Mouse (Mus musculus) thymus, adult 18-20 months (tissue): ENCODE data around the gene Ank3.

Experiments used
- DNase-seq, 2 experiments: peaks; one replicate each; pipeline ENCODE4 v3.0.0; 2022; ENCODE audit warnings: mixed read lengths in 2 of 2

Gene Ank3

GRCm38 (mm10) chr10:69574190-69574663, 175.7 kb downstream of the Ank3 start:
- no peak for DNase-seq

DNA sequence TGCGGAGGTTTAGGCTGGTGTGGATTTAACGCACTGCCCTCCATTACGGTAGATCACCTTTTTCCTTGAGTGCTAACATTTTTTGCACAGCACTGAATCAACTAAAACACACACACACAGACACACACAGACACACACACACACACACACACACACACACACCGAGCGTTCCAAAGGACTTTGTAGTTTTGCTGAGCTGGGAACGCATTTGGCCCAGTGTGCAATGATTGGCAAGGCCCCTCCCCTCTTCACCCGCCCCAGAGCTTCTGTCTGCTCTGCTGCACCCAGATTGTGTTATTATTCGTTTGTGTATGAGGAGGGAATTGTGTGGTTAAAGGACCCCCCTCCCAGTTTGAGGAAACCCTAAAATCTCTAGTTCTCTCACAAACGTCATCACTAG, 176.3 kb downstream of the Ank3 start:
- DNase-seq: no peak

- DNase-seq: no peak
These were observed 176.9 kb downstream of the Ank3 start for GRCm38 (mm10) chr10:69575451-69575850.

GRCm38 (mm10) chr10:69576264-69576663, 177.7 kb downstream of the Ank3 start:
- no peak for DNase-seq

GRCm38 (mm10) chr10:69577061-69577728, 178.6 kb downstream of the Ank3 start:
- no peak for DNase-seq

DNA sequence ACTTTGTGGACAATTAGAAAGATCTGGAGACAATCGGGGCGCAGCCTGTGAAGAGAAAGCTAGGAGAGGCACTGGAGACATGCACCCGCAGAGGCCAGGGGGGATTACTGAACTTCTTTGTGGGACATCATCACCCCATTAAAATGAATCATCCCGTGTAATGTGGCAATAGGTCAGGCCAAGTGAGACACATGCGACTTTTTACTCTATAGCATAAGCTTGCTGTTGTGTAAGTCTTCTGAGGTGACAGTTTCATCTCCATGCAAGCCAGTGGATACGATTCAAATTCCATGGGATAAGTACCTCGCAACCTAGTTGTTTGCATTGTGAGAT, 179.1 kb downstream of the Ank3 start:
- DNase-seq: no peak

GRCm38 (mm10) chr10:69579585-69579984, 181.0 kb downstream of the Ank3 start:
- DNase-seq: no peak

- no peak for DNase-seq
These were observed 183.0 kb downstream of the Ank3 start for GRCm38 (mm10) chr10:69581525-69581924.

- DNase-seq: no peak
These were observed 185.4 kb downstream of the Ank3 start for GRCm38 (mm10) chr10:69583874-69584481.

GRCm38 (mm10) chr10:69584566-69584965, 186.0 kb downstream of the Ank3 start:
- DNase-seq: no peak

DNA sequence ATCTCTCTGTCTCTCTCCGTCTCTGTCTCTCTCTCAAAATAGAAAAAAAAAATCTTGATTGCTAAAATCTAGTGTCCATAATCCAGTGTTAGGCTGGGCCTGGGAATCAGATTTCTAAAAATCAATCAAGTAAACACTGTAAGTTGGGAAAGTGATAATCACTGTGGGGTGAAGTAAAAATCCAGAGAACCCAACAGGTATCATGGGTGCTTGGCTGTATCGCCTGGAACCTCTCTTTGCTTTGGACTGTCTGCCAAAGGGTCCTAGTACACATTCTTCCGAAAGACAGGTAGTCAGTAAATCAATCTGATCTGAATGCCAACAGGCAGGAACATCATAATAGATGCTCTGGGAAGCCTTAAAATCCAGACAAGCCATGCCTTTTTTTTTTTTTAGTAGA, 186.7 kb downstream of the Ank3 start:
- no peak for DNase-seq

DNA sequence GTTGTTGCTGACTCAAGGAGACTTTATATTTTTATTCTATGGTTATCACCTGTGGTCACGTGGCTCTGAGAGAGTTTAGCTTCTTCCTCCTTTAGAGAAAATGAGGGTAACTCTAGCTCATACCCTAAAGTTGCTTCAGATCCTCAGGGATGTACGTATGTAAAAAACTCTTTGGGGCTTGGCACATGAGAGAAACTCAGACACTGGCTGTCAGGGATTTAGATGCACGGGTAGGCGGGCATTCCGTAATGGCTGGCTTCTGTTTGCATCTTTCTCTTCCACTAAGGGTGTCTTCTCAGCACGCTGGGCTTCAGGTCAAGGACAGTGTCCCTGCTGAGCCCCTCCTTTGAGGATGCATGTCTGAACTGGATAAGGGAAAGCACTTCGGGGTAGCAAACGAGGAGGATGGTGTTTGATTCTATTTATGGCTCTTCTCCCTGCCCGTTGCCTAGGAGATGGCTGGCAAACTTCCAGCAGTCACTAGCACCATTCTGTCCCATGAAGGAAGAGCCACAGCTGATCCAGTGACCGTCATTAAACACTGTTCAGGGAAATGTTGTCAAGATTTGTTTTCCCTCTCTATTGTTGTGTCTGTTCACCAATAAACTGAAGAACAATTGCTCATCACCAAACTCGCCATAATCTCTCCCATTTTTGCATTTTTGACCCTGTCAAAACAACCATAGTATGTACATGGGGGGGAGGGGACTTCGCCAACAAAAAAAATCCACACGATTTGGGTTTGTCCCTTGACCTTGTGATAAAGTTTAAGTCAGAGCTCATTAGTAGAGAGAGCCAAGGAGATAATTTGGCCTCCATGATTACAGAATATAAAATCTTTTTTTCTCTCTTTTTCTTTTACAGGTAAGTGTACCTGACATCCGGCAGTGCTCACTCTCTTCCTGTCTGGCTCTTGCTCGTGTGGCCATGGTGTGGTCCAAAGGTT, 195.9 kb downstream of the Ank3 start:
- no peak for DNase-seq

DNA sequence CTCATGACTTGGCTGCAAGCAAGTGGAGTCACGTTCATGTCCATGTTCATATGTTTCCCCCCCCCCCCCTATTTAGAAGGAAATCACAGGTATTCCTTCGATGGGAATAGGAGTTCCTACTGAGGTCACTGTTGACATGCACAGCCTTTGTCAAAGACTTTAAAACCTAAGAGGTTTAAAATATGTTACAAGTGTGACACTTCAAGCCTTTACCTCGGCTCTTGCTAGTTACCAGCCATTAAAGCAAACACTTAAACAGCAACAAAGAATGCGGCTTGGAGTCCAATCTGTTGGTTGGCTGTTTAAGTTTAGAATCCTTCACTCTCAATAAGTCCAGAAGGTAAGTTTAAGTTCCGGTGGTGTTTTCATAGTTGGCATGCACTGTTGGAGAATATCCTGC, 196.9 kb downstream of the Ank3 start:
- DNase-seq: no peak

DNA sequence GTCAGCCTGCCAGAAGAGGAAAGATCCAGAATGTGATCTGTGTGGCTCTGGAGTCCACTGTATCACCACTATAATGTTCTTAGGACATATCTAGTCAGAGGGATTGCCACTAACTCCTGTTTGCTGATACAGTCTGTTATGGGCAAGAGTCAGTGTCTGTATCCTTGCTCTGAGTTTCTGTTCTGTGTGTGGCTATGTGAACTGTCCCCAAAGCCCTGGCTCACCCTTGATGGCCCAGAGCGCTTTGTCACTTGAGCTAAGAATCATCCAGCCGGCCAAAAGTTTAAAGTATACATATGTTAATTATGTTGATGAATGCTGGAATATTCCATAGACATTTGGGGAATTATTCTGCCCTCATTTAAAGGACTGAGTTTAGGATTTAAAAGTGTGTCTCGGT, 202.9 kb downstream of the Ank3 start:
- DNase-seq: no peak

GRCm38 (mm10) chr10:69602711-69603110, 204.1 kb downstream of the Ank3 start:
- DNase-seq: no peak

- DNase-seq: no peak
These were observed 206.0 kb downstream of the Ank3 start for GRCm38 (mm10) chr10:69604609-69605008.

DNA sequence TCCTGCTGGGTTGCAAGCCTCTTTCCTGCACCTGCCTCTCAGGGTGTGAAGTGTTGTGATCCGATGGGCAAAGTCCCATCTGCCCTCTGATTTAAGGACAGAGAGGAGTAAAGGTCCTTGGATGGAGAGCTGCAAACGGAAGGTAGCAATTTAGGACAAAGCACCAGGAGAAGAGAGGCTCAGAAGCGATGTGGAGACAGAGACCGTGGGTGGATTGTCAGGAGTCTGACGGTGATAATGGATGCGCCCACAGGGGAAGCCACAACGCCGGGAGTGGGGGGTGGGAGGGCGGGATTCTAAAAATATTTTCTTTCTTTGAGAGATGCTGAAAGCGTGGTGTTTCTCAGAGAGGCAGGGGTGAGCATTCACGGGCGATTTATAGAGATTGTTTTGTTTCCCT, 206.6 kb downstream of the Ank3 start:
- no peak for DNase-seq

- no peak for DNase-seq
These were observed 209.1 kb downstream of the Ank3 start for GRCm38 (mm10) chr10:69607611-69608119.

DNA sequence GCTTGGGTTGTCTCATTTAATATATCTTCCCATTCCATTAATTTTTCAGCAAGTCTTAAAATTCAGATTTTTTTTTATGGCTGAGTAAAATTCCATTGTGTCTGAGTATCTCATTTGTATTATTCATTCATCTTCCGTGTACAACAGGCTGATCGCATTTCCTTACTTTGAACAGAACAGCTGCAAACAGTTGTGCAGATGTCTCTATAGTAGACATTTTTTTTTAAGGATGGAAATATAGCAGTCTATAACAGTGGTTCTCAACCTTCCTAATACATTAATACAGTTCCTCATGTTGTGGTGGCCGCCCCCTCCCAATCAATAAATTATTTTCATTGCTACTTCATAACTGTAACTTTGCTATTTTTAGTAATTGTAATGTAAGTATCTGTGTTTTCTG, 212.7 kb downstream of the Ank3 start:
- DNase-seq: no peak

DNA sequence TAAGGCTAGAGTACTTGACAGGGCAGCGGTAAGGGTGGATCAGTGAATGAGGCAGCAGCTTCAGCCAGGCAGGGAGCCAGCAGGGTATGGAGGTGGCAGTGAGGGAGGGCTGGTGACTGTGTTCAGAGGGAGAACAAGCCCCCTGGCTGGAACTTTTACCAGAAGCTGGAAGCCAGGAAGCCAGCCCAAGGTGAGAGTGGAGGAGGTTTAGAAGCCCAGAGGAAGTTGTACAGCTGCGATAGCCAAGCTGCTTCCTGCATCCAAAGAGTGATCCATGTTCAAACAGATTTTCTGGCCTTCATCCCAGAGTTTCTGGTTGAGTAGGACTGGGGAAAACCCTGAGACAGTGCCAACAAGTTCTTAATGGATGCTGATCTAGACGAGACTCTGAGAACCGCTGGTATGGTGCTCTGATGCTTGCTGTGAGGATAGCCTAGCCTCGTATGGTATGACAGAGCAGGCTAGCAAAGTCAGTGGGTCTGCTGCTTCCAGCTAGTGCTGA, 213.3 kb downstream of the Ank3 start:
- DNase-seq: no peak

DNA sequence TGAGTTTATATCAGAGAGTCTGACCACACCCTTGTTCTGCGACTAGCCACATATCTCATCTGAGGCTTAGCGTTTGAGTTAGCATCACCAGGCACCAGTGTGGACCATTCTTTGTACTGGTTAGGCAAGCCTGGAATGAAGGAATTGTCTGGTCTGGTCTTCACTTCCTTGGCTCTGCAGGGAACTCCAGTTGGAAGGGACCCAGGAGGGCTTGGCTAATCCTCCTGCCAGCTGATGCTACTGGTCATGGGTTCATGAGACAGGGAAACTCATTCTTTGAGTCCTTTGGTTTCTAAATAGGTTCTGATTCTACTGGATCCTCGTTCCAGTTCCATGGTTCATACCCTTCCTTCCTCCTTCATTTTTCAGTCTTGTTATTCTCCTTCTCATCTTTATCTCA, 218.4 kb downstream of the Ank3 start:
- no peak for DNase-seq

- DNase-seq: no peak
These were observed 219.1 kb downstream of the Ank3 start for GRCm38 (mm10) chr10:69617537-69618112.
